Mouse (Mus musculus) liver, adult 2 months (tissue): ENCODE data around the gene Myl9.

Source experiments
- CTCF ChIP-seq: fragments of 200-500 bp; IDR thresholded peaks from 2 replicates; pipeline ENCODE4 v1.5.1; 2011; ENCODE audit warnings: low read depth, low read length, control low read depth
- POLR2A ChIP-seq: fragments of 200-500 bp; IDR thresholded peaks from 2 replicates; pipeline ENCODE4 v1.6.1; 2011; ENCODE audit warnings: low read length, control low read depth; ENCODE audit not compliant: insufficient read depth; ENCODE audit errors: extremely low read depth

DNA sequence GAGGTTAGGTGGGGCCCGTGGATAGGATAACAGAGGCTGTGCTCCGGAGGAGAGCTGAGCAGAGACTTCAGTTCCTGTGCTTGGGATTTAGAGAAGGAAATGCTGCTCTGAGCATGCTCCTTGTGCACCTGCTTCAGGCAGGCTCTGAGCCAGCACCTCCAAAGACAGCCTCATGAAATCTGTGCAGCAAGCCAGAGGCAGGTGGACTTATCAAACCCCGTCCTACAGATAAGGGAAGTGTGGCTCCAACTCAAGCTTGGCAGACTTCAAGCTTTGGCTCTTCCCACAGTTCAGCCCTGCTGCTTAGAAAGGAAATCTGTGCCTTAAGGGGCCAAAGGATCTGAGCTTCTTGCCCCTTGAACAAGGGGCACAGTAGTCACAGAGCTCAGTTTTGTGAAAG, 48.3 kb upstream of the Myl9 start:
- no peak for TF ChIP-seq CTCF
- no peak for TF ChIP-seq POLR2A
